Mouse (Mus musculus): ENCODE measurements at regions not wholly inside any gene's neighbourhood (a gene's known extent, or its start where the extent isn't known, plus 50 kb on each side); places are given as distances from the start of the nearest gene placed in this dataset.
"Not testable (repeated sequence)": the region's sequence is repeated elsewhere in the genome, so short reads cannot be mapped to it uniquely, and the experiment has no call there.

- no peak for DNase-seq
Observed at GRCm38 (mm10) chr8:116021691-116022090, 314.1 kb upstream of the Maf start.

- no peak for DNase-seq
Observed at GRCm38 (mm10) chr8:115995320-115995719, 287.7 kb upstream of the Maf start.

GRCm38 (mm10) chr8:115991989-115992388 lies 284.4 kb upstream of the Maf start:
- DNase-seq, result no peak

GRCm38 (mm10) chr8:115983397-115983796 lies 275.8 kb upstream of the Maf start:
- no peak for DNase-seq

GRCm38 (mm10) chr8:115982326-115982725 lies 274.7 kb upstream of the Maf start:
- DNase-seq, result no peak

- DNase-seq, result no peak
Observed at GRCm38 (mm10) chr8:115981426-115981825, 273.8 kb upstream of the Maf start.

GRCm38 (mm10) chr8:115980616-115981015 lies 273.0 kb upstream of the Maf start:
- DNase-seq, result no peak

GRCm38 (mm10) chr8:115977152-115977551 lies 269.6 kb upstream of the Maf start:
- no peak for DNase-seq

- no peak for DNase-seq
Observed at GRCm38 (mm10) chr8:115974706-115975105, 267.1 kb upstream of the Maf start.

GRCm38 (mm10) chr8:115971351-115971750 lies 263.8 kb upstream of the Maf start:
- DNase-seq, result not testable (repeated sequence)

- no peak for DNase-seq
Observed at GRCm38 (mm10) chr8:115968121-115968520, 260.5 kb upstream of the Maf start.

- no peak for DNase-seq
Observed at GRCm38 (mm10) chr8:115965981-115966380, 258.4 kb upstream of the Maf start.

GRCm38 (mm10) chr8:115955371-115955770 lies 247.8 kb upstream of the Maf start:
- no peak for DNase-seq

- DNase-seq, result no peak
Observed at GRCm38 (mm10) chr8:115953783-115954470, 246.3 kb upstream of the Maf start.

- DNase-seq, result no peak
Observed at GRCm38 (mm10) chr8:115952496-115952895, 244.9 kb upstream of the Maf start.

GRCm38 (mm10) chr8:115948916-115949315 lies 241.3 kb upstream of the Maf start:
- DNase-seq, result no peak

GRCm38 (mm10) chr8:115948036-115948435 lies 240.4 kb upstream of the Maf start:
- DNase-seq, result no peak

GRCm38 (mm10) chr8:115942731-115943509 lies 235.3 kb upstream of the Maf start:
- no peak for DNase-seq

- no peak for DNase-seq
Observed at GRCm38 (mm10) chr8:115929472-115930210, 222.0 kb upstream of the Maf start.

GRCm38 (mm10) chr8:115921889-115922288 lies 214.3 kb upstream of the Maf start:
- DNase-seq, result no peak

- DNase-seq, result no peak
Observed at GRCm38 (mm10) chr8:115906650-115907049, 199.1 kb upstream of the Maf start.

- no peak for DNase-seq
Observed at GRCm38 (mm10) chr8:115903853-115904420, 196.3 kb upstream of the Maf start.

- no peak for DNase-seq
Observed at GRCm38 (mm10) chr8:115897521-115898178, 190.1 kb upstream of the Maf start.

Measured in B cell, adult 2 months (primary cell).